Mouse (Mus musculus): Measurements from ENCODE around the gene Pfkp. TPM values are rescaled to one million over a fixed set of nuclear protein-coding genes. Genes with fewer than 3 reads are reported as not detected.

Gene Pfkp
- 7.0 and 8.2 TPM in 2 replicates for polyA plus RNA-seq (2014; fragmentation: Nextera tagmentation; extraction: Ambion mirVana)

DNA sequence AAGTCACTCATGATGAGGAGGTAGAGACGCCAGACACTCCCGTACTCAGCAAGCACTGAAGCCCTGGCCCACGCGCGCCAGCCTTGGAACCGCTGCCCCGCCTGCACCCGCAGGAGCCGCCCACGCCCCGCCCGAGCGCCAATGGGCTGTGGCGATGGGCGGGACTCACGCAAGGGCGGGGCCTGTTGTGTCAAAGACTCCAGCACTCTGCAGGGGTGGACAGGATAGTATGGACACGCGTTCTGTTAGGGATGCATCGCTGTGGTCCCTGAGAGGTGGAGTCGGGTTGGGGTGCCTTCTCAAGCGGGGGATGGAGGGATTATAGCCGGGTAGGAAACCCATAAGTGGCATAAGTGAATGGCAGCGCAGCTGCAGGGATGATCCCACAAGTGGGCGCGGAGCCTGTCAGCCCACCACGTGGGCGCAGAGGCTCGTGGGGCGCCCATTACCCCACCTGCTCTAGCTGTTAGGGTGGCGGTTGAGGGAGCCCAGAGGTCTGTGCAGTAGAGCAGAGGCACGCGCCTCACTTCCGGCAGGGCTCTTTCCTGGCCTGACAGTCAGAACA, at the start of gene Pfkp:
Gene Pfkp (minus strand): TSS at position 109 of the 565 bp plus-strand sequence.
- H3K4me3 ChIP-seq (ENCODE audit: low read depth, low read length): peak within 1 kb of the TSS; percentile 43

DNA sequence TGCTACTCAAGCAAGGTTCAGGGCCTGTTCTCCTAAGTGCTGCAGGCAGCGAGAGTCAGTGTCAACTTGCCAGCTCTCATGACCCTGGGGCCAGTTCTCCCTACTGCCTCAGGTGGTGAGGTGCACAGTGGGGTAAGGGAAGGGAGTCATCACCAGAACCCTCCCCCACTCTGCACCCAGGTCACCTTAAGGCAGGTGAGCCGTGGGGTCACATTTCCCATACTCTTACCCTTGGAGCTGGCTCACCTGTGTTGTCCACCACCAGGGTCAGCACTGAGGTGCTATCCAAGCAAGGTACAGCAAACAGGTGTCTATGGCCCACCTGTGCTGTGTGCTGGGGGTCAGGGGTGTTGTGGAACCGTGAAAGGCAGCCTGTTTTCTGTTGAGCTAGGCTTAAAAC, 42.0 kb upstream of the Pfkp start:
- Histone ChIP-seq H3K9ac (ENCODE audit: low read length) (no peak overlapping the region), H3K4me1 (ENCODE audit: control insufficient read depth, insufficient read depth, low read length) (no peaks in the 10 kb centered on the region), H3K4me3 (ENCODE audit: low read depth, low read length) (no peak overlapping the region), H3K27ac (replicated peaks; ENCODE audit: low read depth, low read length) (no peak overlapping the region), H3K9me3 (ENCODE audit: control insufficient read depth, low read length) (no peaks in the 10 kb centered on the region), H3K27me3 (ENCODE audit: control insufficient read depth, insufficient read depth, low read length) (no peaks in the 10 kb centered on the region), H3K4me2 (ENCODE audit: low read depth, severe bottlenecking) (no peak overlapping the region), H3K36me3 (ENCODE audit: control insufficient read depth, insufficient read depth, low read length) (no peaks in the 10 kb centered on the region)
- DNase-seq (ENCODE audit: low spot score) (peak; percentile 17), ATAC-seq (ENCODE audit: insufficient number of reproducible peaks, low FRiP score, low TSS enrichment, low read depth) (no peak)
- 76% methylated on average over 3 of the region's 3 CpGs for WGBS

More for the DNA sequence above, at the start of gene Pfkp:
- H3K27me3 ChIP-seq (ENCODE audit: control insufficient read depth, insufficient read depth, low read length): 0 out of 2 replicates have a peak, but pooled peaks cover 2% of the 10 kb centered on the region
- no peak within 1 kb of the TSS for H3K27ac ChIP-seq (replicated peaks; ENCODE audit: low read depth, low read length)
- WGBS: 3% methylated on average over 34 of the region's 34 CpGs
- H3K4me1 ChIP-seq (ENCODE audit: control insufficient read depth, insufficient read depth, low read length): no peaks in the 10 kb centered on the region
- H3K4me2 ChIP-seq (ENCODE audit: low read depth, severe bottlenecking): peak within 1 kb of the TSS; percentile 99
- H3K9ac ChIP-seq (ENCODE audit: low read length): no peak within 1 kb of the TSS
- H3K9me3 ChIP-seq (ENCODE audit: control insufficient read depth, low read length): no peaks in the 10 kb centered on the region
- ATAC-seq (ENCODE audit: insufficient number of reproducible peaks, low FRiP score, low TSS enrichment, low read depth): peak; percentile 93
- peak; percentile 84 for DNase-seq (ENCODE audit: low spot score)
- no peaks in the 10 kb centered on the region for H3K36me3 ChIP-seq (ENCODE audit: control insufficient read depth, insufficient read depth, low read length)

DNA sequence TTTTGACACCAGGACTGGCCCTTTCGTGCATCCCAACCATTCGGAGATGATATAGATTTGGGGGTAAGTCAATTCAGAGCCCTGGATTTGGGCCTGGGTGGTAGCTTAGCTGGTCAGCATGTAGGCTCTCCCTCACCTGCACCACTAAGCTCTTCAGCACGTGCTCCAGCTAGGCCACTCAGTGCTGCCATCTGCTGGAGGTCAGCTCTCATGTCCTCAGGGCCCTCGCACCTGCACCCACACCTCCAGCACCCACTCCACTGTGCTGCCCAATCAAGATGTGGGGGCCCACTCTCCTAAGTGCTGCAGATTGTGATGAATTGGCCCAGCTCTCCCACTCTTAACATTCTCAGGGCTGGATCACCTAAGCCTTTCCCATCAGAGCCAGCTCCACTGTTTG, 41.4 kb upstream of the Pfkp start:
- peak; percentile 62 for DNase-seq (ENCODE audit: low spot score)
- 68% methylated on average over 4 of the region's 4 CpGs for WGBS
- peak; percentile 42; the same call in 1 of the 2 replicates for ATAC-seq (ENCODE audit: insufficient number of reproducible peaks, low FRiP score, low TSS enrichment, low read depth)

GRCm38 (mm10) chr13:6688790-6689433, 40.3 kb upstream of the Pfkp start:
- 56% methylated on average over 7 of the region's 7 CpGs for WGBS
- H3K36me3 ChIP-seq (ENCODE audit: control insufficient read depth, insufficient read depth, low read length): no peaks in the 10 kb centered on the region
- H3K4me1 ChIP-seq (ENCODE audit: control insufficient read depth, insufficient read depth, low read length): no peaks in the 10 kb centered on the region
- no peaks in the 10 kb centered on the region for H3K9me3 ChIP-seq (ENCODE audit: control insufficient read depth, low read length)
- no peak overlapping the region for H3K9ac ChIP-seq (ENCODE audit: low read length)
- H3K27me3 ChIP-seq (ENCODE audit: control insufficient read depth, insufficient read depth, low read length): no peaks in the 10 kb centered on the region
- peak; percentile 36 for DNase-seq (ENCODE audit: low spot score)
- H3K27ac ChIP-seq (replicated peaks; ENCODE audit: low read depth, low read length): no peak overlapping the region
- no peak overlapping the region for H3K4me2 ChIP-seq (ENCODE audit: low read depth, severe bottlenecking)
- H3K4me3 ChIP-seq (ENCODE audit: low read depth, low read length): no peak overlapping the region
- no peak for ATAC-seq (ENCODE audit: insufficient number of reproducible peaks, low FRiP score, low TSS enrichment, low read depth)

More for the DNA sequence above, 41.4 kb upstream of the Pfkp start:
- H3K4me2 ChIP-seq (ENCODE audit: low read depth, severe bottlenecking): no peak overlapping the region
- H3K4me1 ChIP-seq (ENCODE audit: control insufficient read depth, insufficient read depth, low read length): no peaks in the 10 kb centered on the region
- no peaks in the 10 kb centered on the region for H3K36me3 ChIP-seq (ENCODE audit: control insufficient read depth, insufficient read depth, low read length)
- H3K9me3 ChIP-seq (ENCODE audit: control insufficient read depth, low read length): no peaks in the 10 kb centered on the region
- no peak overlapping the region for H3K9ac ChIP-seq (ENCODE audit: low read length)
- no peaks in the 10 kb centered on the region for H3K27me3 ChIP-seq (ENCODE audit: control insufficient read depth, insufficient read depth, low read length)
- no peak overlapping the region for H3K4me3 ChIP-seq (ENCODE audit: low read depth, low read length)
- no peak overlapping the region for H3K27ac ChIP-seq (replicated peaks; ENCODE audit: low read depth, low read length)

DNA sequence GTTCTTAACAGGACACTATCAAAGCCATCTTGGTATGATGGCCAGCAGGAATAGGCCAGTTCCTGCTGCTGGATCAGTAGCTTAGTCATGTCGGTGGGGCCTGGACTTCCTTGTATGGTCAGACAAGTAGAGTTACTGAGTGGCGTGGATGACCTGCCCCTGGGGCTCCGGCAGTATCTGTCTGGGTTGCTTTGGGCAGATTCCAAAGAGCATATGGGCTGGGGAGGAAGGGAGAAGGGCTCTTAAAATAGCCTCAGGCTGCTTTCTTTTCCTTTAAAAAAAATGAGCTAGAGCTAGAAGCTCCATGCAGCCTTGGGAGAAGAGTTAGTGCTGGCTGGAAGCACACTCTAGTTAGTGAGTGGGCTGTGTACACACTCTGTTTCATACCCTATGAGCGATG, 18.3 kb upstream of the Pfkp start:
- Histone ChIP-seq H3K4me3 (ENCODE audit: low read depth, low read length) (no peak overlapping the region), H3K9ac (ENCODE audit: low read length) (no peak overlapping the region), H3K36me3 (ENCODE audit: control insufficient read depth, insufficient read depth, low read length) (no peaks in the 10 kb centered on the region), H3K9me3 (ENCODE audit: control insufficient read depth, low read length) (no peaks in the 10 kb centered on the region), H3K27ac (replicated peaks; ENCODE audit: low read depth, low read length) (no peak overlapping the region), H3K4me1 (ENCODE audit: control insufficient read depth, insufficient read depth, low read length) (no peaks in the 10 kb centered on the region), H3K4me2 (ENCODE audit: low read depth, severe bottlenecking) (no peak overlapping the region), H3K27me3 (ENCODE audit: control insufficient read depth, insufficient read depth, low read length) (no peaks in the 10 kb centered on the region)
- WGBS: 82% methylated on average over 4 of the region's 4 CpGs
- DNase-seq (ENCODE audit: low spot score) (no peak), ATAC-seq (ENCODE audit: insufficient number of reproducible peaks, low FRiP score, low TSS enrichment, low read depth) (no peak)

GRCm38 (mm10) chr13:6665506-6665905, 16.9 kb upstream of the Pfkp start:
- DNase-seq (ENCODE audit: low spot score) (no peak), ATAC-seq (ENCODE audit: insufficient number of reproducible peaks, low FRiP score, low TSS enrichment, low read depth) (no peak)
- Histone ChIP-seq H3K27me3 (ENCODE audit: control insufficient read depth, insufficient read depth, low read length) (no peaks in the 10 kb centered on the region), H3K9ac (ENCODE audit: low read length) (no peak overlapping the region), H3K36me3 (ENCODE audit: control insufficient read depth, insufficient read depth, low read length) (no peaks in the 10 kb centered on the region), H3K9me3 (ENCODE audit: control insufficient read depth, low read length) (no peaks in the 10 kb centered on the region), H3K4me2 (ENCODE audit: low read depth, severe bottlenecking) (no peak overlapping the region), H3K4me1 (ENCODE audit: control insufficient read depth, insufficient read depth, low read length) (no peaks in the 10 kb centered on the region), H3K4me3 (ENCODE audit: low read depth, low read length) (no peak overlapping the region), H3K27ac (replicated peaks; ENCODE audit: low read depth, low read length) (no peak overlapping the region)
- WGBS: 86% methylated on average over 1 of the region's 1 CpGs

DNA sequence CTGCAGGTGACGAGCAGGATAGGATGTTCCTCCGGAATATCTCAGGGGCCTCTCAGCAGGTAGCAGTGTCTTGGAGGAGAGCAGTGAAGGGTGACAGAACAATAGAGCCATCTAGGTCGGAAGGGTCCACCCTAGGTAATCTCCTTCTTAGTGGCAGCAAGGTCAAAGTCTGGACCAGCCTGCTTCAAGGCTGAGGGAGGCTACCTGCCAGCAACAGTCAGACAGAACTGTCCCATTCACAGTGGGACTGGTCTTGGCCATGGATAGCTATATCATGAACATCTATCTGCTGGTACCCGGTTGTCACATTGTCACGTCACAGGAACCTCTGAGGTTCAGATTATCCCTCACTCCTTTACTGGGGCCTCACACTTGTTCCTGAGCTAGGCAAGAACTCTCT, 15.6 kb upstream of the Pfkp start:
- no peak overlapping the region for H3K4me3 ChIP-seq (ENCODE audit: low read depth, low read length)
- no peak for ATAC-seq (ENCODE audit: insufficient number of reproducible peaks, low FRiP score, low TSS enrichment, low read depth)
- 81% methylated on average over 5 of the region's 5 CpGs for WGBS

DNA sequence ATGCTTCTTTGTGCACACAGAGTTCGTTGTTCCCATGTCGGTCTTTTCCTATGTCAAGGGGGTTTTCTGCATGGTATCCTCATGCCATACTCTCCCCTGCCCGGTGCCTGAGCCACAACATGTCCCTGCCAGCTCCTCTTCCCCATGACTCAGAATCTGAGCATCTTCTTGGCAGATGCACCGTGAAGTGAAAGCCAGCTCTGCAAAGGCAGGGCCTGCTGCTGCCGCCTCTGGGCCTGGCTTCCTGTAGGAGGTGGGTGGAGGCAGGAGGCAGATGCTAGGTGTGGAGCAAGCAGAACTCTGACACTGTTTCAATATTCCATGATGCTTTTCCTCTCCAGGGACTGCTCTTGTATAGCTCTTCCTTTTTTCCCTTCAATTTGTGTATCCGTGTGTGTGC, 10.7 kb upstream of the Pfkp start:
- ATAC-seq (ENCODE audit: insufficient number of reproducible peaks, low FRiP score, low TSS enrichment, low read depth) (no peak), DNase-seq (ENCODE audit: low spot score) (no peak)
- H3K9ac ChIP-seq (ENCODE audit: low read length): no peak overlapping the region
- no peak overlapping the region for H3K4me3 ChIP-seq (ENCODE audit: low read depth, low read length)
- no peaks in the 10 kb centered on the region for H3K9me3 ChIP-seq (ENCODE audit: control insufficient read depth, low read length)
- H3K4me1 ChIP-seq (ENCODE audit: control insufficient read depth, insufficient read depth, low read length): no peaks in the 10 kb centered on the region
- H3K4me2 ChIP-seq (ENCODE audit: low read depth, severe bottlenecking): no peak overlapping the region
- H3K27me3 ChIP-seq (ENCODE audit: control insufficient read depth, insufficient read depth, low read length): no peaks in the 10 kb centered on the region
- H3K27ac ChIP-seq (replicated peaks; ENCODE audit: low read depth, low read length): no peak overlapping the region
- 86% methylated on average over 6 of the region's 6 CpGs for WGBS
- H3K36me3 ChIP-seq (ENCODE audit: control insufficient read depth, insufficient read depth, low read length): no peaks in the 10 kb centered on the region

More for the DNA sequence above, 15.6 kb upstream of the Pfkp start:
- no peaks in the 10 kb centered on the region for H3K9me3 ChIP-seq (ENCODE audit: control insufficient read depth, low read length)
- H3K27me3 ChIP-seq (ENCODE audit: control insufficient read depth, insufficient read depth, low read length): no peaks in the 10 kb centered on the region
- H3K9ac ChIP-seq (ENCODE audit: low read length): no peak overlapping the region
- no peak overlapping the region for H3K27ac ChIP-seq (replicated peaks; ENCODE audit: low read depth, low read length)
- no peak for DNase-seq (ENCODE audit: low spot score)
- no peaks in the 10 kb centered on the region for H3K4me1 ChIP-seq (ENCODE audit: control insufficient read depth, insufficient read depth, low read length)
- no peak overlapping the region for H3K4me2 ChIP-seq (ENCODE audit: low read depth, severe bottlenecking)
- no peaks in the 10 kb centered on the region for H3K36me3 ChIP-seq (ENCODE audit: control insufficient read depth, insufficient read depth, low read length)

Data from limb, embryonic 11.5 days (tissue).